Mouse (Mus musculus) mature B cell (primary cell): ENCODE measurements around the gene Naga.
"Not testable (repeated sequence)": the region's sequence is repeated elsewhere in the genome, so short reads cannot be mapped to it uniquely, and the experiment has no call there.

ENCODE experiments used
- in situ Hi-C: fragments of 300-500 bp; cut with MboI; formaldehyde crosslinking; loops from 2 replicates; pipeline ENCODE4 v1.14.3; 2019

Naga gene

DNA sequence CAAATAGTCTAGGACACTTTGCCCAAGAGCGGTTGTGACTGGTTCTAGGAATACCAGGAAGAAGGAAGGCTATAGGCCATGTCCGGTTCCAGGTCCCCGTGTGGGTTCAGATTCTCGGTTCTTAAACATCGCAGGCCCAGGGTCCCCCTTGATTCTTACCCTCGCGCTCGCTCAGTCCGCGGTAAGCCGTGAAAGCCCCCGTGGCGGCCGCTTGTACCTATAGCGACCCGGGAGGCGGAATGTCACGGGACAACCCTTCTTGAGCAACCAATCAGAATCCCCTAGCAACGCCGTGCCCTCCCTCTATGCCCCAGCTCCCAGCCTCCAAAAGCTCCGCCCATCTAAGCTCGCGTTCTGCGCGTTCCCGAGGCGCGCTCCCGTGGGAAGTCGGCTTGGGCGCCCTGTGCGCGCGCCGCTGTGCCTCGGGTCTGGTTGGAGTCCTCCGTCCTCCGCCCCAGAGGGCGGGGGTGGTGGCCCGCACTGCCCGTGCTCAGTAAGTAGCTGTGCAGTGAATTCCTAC is at the start of gene Naga, which contains the start of the genes Pheta2 and Smdt1:
Gene Naga (minus strand): TSS at position 333 of the 520 bp plus-strand sequence.
Gene Pheta2 (plus strand): TSS at position 350 of the 520 bp plus-strand sequence.
Gene Smdt1 (plus strand): TSS at position 367 of the 520 bp plus-strand sequence.
- in situ Hi-C loops, result no loop called here

GRCm38 (mm10) chr15:82385729-82386128 is 47.0 kb upstream of the Naga start:
- in situ Hi-C loops, result no loop called here

DNA sequence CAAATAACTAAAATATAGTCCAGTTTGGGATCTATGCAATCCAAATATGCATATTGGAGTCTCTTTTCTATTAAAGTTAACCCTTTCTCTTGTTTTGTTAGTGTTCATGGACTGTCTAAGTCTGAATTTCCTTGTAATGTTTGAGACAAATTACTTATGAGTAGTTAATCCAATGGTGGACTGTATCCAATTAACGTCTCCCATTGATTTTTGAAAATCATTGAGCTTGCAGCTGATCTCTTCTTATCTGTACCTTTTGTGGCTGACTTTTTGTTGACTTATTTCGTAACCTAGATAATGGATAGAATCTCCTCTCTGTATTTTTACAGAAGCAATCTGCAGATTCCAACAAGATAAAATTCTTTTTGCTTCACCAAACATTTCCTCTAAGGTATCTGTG is 43.7 kb upstream of the Naga start:
- in situ Hi-C loops, result no loop called here

DNA sequence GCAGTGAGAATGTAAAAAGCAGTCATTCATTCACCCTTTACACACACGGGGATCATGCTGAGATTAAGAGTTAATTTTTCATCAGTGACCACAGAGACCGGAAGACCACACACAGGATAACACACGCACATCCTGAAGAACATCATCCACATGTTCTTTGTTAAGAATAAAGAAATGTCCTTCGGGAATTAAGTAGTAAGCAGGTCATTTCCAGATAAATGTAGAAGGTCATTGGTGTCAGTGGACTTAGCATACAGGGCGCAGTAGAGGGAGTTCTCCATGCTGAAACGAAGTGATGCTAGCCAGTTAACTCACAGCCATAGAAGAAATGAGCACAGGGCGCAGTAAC is 42.0 kb upstream of the Naga start:
- in situ Hi-C loops, result no loop called here

- in situ Hi-C loops, result no loop called here
Observed at GRCm38 (mm10) chr15:82379871-82380713, 41.4 kb upstream of the Naga start, which contains the start of gene Cyp2d22. TSS of gene Cyp2d22 (minus strand) at chr15:82380260.

- in situ Hi-C loops, result no loop called here
Observed at GRCm38 (mm10) chr15:82379511-82379870, 40.8 kb upstream of the Naga start.

GRCm38 (mm10) chr15:82378261-82379180 is 39.8 kb upstream of the Naga start:
- in situ Hi-C loops, result no loop called here

DNA sequence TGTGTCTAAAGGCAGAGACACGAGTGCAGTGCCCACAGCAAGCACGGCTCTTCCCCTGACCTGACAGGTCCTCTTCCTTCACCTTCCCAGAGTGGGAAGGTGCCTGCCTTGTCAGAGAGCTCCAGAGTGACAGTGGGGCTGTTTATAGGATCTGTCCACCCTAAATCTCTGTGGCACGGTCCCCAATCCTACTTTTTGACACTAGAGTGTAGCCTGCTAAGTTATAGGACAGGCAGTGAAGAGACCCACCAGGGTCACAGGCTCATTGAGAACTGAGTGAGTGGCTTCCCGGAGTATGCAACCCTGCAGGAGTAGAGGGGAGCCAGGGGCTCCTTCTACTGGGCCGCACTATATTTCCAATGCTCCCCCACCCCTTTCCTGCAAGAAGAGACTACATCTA is 39.0 kb upstream of the Naga start:
- in situ Hi-C loops, result no loop called here

DNA sequence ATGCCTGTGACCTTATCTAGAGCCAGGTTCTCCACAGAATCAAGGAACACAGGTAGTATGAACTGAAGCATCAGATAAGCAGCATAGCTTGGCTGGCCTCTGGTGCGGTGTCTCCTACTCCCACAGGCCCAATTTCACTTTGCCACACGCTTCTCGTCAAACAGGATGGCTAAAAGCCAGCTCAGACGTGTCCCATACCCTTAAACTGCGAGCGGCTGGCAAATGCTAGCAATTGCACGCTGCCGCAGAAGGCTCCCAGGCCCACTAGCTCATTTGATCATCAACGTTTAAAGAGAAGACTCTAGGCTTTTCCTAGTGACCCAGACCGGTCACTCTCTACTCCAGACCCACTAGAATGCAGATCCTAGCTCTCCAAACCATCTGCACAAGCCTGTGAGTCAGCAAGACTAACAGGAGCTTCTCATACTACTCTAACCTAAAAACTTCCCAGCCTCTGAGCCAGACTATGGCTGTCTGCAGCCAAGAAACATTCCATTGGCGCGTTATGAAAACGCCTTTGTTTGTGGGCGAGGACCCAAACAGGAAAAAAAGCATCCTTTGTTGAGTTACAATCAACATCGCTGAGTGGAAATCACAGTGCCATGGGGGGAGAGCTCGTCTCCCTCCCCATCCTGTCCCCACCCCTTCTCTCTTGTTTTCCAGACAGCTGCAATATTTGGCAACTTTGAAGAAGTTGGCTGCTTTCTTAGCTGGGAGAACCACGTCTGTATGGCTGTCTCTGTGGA is 37.8 kb upstream of the Naga start:
- in situ Hi-C loops, result no loop called here

- in situ Hi-C loops, result no loop called here
Observed at GRCm38 (mm10) chr15:82375855-82376254, 37.1 kb upstream of the Naga start.

GRCm38 (mm10) chr15:82374437-82374836 is 35.7 kb upstream of the Naga start:
- in situ Hi-C loops, result no loop called here

DNA sequence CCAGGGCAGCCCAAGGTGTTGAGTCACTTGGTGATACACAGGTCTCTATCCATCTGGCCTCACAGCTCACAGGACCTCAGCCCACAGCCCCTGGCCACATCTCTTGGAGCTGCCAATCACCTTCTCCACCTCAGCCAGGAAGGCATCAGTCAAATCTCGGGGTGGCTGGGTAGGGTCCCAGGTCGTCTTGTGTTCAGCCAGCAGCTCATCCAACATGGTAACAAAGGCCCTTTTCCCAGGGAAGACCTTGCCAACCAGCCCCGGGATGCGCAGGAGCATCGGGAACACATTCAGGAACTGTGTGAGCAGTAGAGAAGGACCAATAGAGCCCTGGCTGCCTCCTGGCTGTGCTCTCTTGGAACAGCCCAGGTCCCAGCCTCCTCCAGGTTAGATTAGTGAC is 34.3 kb upstream of the Naga start:
- in situ Hi-C loops, result no loop called here

GRCm38 (mm10) chr15:82372446-82372845 is 33.7 kb upstream of the Naga start:
- in situ Hi-C loops, result no loop called here

- in situ Hi-C loops, result no loop called here
Observed at GRCm38 (mm10) chr15:82368851-82369250, 30.1 kb upstream of the Naga start.

- in situ Hi-C loops, result no loop called here
Observed at GRCm38 (mm10) chr15:82368146-82368545, 29.4 kb upstream of the Naga start.

DNA sequence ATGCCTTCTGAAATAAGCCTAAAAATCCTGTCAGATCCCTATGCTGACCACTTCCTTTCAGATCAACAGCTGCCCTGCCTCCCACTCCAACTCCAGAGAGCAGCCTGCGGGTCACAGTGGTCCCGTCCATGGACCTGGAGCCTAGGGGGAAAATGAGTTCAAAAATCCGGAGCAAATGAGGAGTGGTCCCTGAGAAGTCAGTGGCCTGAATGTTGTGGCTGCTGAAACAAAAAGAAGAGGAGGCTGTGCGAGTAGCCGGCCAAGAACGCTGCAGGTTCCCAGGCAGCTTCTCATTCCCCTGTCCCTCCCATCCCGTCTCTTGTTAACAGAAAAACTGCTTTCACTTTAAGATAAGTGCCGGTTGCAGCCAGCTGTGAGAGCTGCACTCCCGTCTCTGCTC is 25.8 kb upstream of the Naga start:
- in situ Hi-C loops, result not testable (repeated sequence)

DNA sequence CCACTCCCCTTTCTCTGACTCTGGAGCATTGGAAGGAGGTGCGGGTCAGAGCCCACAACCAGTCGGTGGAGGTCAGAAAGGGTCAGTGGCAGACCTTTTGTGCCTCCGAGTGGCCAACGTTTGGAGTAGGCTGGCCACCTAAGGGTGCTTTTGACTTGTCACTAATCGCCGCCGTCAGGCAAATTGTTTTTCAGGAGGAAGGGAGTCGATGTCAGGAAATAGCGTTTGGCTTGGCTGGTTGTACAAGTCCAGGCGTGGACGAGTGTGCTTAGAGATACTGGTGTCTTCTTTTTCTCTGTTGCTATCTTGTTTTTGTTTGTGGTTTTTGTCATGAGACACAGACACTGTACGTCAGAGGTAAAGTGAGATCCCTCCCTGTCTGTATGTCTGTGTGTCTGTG is 25.1 kb upstream of the Naga start:
- in situ Hi-C loops, result not testable (repeated sequence)

DNA sequence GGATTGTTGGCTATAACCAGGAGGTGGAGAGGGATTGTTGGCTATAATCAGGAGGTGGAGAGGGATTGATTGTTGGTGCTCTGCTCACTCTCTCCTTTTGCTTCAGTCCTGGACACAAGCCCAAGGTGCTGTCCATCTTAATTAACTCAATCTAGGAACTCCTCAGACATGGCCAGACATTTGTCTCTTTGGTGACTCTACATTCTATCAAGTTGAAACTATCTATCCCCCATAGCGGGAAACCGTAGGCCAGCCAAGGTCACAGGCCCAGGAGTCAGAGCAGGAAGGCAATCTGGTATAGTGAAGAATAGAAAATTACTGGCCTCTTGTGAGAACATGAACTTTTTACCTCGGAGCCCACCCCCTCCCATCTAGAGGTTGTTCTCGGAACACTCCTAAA is 23.5 kb upstream of the Naga start:
- in situ Hi-C loops, result no loop called here

DNA sequence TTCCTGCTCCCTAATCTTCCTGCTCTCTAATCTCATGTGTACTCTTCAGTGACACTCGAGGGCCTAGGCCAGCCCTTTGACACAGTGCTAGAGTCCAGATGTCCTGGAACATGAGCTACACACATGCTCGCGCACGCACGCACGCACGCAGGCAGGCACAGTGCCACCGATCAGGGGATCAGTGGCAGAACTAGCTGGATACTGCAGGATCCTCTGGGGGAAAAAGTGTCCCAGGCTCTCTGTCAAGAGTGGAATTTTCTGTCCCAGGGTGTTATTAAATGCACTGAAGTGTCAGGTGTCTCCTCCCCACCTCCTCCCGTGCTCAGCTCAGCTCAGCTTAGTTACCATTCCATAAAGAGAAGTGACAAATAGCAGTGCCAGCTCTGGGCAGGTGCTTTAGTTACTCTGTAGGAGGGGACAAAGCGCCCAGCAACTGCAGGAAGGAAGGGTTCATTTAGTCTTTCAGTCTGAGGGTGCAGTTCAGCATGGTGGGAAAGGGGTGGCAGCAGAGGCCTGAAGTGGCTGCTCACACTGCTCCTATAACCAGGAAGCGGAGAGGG is 22.8 kb upstream of the Naga start:
- in situ Hi-C loops, result no loop called here

DNA sequence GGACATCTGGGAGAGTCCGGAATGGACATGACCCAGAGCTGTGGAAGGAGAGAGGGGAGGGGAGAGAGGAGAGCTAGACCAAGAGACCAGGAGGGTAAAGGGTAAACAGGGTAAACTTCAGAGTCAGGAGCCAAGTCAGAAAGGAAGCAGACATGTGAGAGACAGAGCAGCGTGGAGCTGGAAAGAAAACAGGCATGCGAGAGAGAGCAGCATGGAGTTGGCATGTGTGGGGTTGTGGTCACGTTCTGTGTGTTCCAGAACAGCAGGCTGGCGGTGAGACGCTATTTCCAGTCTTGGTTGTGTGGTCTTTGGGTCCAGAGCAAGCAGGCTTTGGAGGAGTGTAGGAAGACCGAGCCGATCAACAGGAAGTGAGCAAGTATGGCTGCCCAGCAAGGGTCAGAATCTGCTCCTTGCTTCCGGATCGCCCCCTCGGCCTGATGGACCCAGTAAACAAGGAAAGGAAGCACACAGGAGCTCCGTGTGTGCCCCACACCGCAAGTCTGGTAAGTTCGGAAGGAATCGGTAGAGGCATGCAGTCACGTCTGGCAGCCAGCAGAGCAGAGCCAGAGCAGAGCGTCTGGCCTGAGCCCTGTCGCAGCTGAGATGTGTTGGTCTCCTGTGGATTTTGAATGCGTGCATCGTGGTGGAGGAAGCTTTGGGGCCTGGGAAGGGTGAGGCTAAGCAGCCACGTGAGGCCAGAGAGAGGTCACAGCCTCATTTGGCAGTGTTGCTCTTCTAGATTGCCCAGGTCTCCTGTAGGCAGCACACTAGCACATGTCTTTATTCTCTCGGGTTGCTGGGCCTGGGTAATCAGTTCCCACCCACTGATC is 19.9 kb upstream of the Naga start:
- in situ Hi-C loops, result no loop called here
